Mouse (Mus musculus) cerebellum, postnatal 10 days (tissue): ENCODE data around the gene Slc44a3.

Source experiments
- DNase-seq, 2 experiments: peaks; one replicate each; pipeline ENCODE4 v3.0.0; 2021; ENCODE audit warnings: mixed read lengths in 2 of 2

Slc44a3 gene

GRCm38 (mm10) chr3:121418850-121419435 lies 113.3 kb downstream of the Slc44a3 start:
- no peak for DNase-seq

- DNase-seq: no peak
Observed at GRCm38 (mm10) chr3:121418251-121418601, 114.0 kb downstream of the Slc44a3 start.

DNA sequence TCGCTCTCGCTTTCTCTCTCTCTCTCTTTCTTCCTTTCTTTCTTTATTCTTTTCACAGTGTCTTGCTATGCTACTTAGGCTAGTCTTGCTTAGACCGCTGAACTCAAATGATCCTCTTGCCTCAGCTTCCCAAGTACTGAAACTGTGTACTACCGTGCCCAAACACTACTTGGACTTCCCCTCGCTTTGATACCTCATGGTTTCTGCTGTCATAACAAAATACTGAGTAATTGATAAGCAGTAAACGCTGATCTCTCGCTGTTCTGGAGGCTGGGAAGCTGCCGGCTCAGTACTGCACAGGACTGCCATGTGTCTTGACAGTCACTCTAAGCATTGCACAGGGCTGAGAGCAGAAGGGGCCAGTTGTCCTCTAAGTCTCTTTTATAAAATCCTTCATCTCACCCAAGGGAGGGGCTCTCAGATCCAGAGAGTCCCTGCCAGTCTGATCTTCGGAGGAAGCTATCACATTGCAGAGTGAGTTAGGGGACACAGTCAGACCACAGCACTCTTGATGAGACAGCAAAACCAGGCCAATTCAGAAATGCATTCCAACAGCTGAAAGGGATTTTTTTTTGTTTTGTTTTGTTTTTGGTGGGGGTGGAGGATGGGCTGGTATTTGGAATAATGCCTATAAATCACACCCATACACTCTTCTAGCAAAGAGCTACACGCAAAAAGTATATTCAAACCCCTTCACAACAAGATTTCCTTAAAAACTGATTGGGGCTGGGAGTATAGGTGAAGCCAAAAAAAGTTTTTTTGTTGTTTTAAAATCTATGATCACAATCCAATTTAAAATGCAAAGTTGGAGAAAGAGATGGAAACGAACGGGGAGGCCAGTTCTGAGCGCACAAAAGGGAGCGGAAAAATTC lies 114.6 kb downstream of the Slc44a3 start:
- DNase-seq: no peak

GRCm38 (mm10) chr3:121416171-121417154 lies 115.7 kb downstream of the Slc44a3 start:
- no peak for DNase-seq

GRCm38 (mm10) chr3:121411450-121411849 lies 120.8 kb downstream of the Slc44a3 start:
- DNase-seq: no peak
